Mouse (Mus musculus) brain, embryonic 18.5 days (tissue): ENCODE data around the gene Slc39a12.

Experiments
- DNase-seq: peaks from one replicate; pipeline ENCODE4 v3.0.0-alpha.2; 2012; ENCODE audit warnings: low read depth, low spot score

The Slc39a12 gene

DNA sequence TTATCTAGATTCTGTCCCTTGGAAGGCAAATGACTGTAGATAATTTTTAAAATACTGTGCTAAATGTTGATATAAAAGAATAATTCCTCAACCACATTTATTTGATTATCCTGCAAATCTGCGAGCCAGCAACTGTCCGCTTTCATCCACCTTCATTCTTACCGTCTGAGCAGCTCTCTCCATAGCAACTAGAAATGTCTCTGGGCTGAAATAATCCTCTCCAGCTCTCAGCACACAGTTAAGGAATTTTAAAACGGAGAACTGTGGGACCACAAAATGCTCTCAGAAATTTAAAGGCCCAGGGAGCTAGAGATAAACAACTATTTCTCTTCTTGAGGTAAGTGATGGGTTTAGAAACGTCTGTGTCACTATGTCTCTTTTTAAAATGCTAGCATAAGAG, at the start of gene Slc39a12:
Gene Slc39a12 (plus strand): TSS at position 155 of the 400 bp plus-strand sequence.
- DNase-seq = no peak

DNA sequence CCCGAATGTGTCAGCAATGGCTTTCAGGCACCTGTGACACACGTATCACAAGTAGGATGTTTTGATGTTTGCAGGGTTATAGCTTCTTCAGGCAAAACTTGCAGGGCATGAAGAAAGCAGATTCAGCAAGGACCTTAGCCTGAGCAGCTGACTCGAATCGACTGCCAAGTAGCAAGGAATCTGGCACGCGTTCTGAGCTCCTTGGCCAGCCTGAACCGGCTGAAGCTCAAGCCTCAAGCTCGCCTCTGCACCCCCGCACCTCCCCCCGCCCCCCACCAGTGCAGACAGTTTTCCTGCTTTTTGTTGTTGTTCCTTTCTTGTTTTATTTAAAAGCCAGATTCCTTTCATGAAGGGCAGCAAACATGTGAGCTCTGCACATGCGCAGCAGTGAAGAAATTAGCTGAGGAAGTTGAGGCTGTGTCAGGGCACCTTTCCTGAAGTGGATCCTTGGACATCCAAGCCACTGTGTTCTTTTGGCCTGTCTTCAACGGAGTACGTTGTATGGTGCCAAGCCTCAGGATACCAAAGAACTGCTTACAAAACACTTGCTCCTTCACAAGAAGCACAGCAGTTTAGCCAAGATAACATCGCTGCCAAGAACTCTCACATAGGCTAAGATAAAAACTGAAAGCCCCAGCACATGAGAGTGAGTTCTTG, 46.3 kb upstream of the Slc39a12 start:
- DNase-seq = peak; percentile 49

DNA sequence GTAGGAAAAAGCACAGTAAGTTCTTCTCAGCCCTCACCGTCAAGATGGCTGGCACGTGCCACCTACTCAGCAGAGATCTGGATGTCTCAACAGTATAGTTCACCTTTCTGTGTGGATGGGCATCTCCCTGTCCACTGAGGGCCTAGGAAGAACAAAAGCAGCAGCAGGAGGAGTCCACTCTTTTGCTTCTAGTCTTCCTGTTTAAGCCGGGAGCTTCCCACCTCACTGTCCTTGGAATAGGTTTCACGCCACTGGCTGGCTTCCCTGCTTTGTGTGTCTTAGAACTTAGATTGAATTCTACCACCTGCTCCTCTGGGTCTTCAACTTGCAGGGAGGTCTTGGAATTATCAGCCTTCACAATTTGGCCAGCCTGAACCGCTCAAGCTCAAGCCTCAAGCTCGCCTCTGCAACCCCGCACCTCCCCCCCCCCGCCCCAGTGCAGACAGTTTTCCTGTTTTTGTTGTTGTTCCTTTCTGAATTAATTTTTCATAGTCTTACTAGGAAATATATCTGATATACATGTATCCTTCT, 45.7 kb upstream of the Slc39a12 start:
- no peak for DNase-seq

DNA sequence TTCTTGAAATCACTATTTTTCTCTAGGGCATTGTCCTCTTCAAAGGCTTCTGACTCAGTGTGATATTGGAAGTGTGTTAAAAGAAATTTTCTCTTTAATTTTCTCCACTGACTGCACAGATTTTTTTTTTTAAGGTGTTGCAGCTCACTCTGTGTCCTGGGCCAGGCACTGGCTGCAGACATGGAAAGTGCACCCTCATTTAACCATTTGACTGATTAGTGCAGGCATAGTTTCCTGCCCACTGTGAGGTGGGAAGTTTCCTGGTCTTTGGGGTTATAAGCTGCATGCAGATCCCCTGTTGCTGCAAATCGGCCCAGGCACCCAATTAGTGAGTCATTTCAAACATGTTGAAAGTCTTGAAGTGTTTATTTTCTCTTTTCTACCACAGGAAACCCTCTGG, 740 bp downstream of the Slc39a12 start:
- DNase-seq = no peak

DNA sequence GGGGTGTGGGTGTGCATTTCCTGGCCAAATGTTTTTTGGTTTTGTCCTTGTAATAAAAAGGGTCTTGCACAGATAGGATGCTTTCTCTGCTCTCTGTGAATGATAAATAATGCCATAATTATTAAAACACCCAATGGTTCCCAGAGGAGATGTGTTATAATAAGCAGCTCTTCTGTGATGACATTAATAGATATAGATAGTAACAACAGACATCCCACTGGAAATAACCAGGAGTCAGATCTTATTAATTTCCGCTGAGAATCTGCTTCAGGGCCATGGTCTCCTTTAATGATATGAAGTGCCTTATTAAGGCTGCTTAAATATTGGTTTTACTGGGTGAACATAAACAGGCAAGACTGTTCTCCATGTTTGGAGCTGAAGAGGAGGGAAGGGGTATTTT, 2.8 kb downstream of the Slc39a12 start:
- no peak for DNase-seq

DNA sequence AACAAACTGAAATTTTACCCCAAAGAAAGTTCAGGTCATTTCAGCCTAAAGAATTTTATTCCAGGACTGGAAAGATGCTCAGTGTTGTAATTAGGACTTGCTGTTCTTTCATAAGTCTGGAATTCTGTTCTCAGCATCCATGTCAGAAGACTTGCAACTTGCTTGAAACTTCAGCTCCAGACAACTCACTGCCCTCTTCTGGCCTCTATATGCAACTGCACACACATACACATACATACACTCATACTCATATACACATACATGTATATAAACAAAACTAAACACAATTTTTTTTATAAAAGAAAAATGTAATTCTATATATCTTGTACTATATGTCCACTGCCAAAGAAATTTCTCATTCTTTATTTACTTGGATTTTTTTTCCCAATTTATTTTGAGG, 14.9 kb downstream of the Slc39a12 start:
- no peak for DNase-seq

DNA sequence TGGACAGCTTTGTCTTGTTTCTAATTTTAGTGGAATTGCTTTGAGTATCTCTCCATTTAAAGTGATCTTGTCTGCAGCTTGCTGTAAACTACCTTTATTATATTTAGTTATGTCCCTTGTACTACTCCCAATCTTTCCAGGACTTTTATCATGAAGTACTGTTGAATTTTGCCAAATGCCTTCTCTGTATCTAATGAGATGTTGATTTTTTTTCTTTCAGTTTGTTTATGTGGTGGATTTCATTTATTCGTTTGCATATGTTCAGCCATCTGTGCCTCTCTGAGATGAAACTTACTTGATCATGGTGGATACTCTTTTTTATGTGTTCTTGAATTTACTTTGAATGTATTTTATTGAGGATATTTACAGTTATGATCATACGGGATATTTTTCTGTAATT, 40.9 kb downstream of the Slc39a12 start:
- DNase-seq = peak; percentile 45

DNA sequence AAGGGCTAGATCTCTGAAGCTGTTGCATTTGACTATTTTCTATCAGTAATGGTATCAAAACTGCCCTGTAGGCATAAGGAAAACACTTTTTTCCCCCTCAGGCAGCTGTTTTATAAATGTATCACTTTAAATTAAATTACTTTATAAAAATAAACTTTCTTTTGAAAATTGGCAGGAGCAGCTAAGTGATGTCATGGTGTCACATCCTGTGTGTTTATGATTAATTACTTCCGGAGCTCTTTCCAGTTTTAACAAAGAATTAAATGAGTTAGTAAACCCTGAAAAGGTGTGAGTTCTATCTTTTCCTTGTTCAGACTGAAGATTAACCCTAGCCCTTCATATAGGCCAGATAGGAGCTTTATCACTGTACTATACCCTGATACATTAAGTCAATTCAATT, 59.2 kb downstream of the Slc39a12 start:
- no peak for DNase-seq

DNA sequence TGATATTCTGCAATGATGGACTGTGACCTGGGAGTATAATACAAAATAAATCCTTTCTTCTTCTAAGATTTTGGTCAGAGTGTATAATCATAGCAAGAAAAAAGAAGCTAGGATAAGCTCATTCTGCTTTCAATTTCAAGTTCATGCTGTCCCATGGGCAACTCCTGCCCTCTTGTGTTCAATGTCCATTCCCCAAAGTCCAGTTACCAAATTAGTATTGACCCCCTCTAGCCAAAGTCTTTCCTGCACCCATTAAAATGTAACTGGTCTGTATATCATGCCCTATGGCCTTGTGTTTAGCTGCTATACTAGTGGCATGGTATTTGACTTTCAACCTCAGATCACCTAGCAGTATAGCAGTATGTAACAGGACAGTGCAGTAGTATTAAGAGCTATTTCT, 62.8 kb downstream of the Slc39a12 start:
- no peak for DNase-seq

DNA sequence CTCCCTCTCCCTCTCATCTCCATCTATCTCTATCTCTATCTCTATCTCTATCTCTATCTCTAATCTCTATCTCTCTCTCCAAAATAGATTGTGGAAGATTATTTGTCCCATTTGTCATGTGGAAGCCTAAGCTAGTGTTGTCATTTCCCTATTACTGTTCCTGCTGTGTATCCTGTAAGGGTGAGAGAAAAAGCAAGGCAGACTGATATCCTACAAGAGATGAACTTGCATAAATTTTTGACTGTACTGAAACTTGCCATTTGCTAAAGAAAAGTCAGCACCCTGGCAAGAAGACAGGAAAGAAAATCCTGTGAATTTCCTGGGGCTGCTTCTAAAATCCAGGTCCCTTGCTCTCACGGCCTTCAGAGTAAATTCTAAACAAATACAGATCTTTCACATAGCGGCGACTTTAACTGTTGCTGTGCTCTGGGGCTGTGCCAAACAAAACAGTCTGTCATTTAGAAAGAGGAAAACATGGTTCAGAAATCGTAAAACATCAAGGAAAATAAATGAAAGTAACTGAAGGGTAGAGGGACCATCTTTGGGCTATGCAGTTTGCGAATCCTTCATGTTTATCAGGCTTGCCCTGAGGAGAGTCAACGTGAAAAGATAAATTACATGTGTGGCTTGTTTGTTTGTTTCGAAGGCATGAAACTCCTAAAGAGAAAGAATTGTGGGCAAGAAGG, 67.0 kb downstream of the Slc39a12 start:
- DNase-seq = peak; percentile 1

DNA sequence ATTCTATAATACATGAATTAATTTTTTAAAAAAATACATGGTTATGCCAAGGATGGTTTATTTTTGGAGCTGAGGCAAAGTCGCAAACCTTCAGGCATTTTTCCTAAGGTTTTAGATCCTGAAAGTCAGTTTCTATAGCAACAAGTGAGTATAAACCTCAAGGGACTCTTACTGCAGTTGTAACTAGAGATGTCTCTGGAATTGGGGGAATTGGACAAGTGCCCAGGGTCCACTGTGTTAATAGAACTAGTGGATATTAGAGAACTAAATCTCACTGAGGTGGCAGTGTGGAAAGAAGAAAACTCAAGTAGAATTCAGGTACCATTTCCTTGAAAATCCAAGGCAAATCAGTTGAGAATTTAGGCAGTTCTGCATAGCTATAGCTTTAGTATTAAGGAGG, 76.3 kb downstream of the Slc39a12 start:
- peak; percentile 1 for DNase-seq

DNA sequence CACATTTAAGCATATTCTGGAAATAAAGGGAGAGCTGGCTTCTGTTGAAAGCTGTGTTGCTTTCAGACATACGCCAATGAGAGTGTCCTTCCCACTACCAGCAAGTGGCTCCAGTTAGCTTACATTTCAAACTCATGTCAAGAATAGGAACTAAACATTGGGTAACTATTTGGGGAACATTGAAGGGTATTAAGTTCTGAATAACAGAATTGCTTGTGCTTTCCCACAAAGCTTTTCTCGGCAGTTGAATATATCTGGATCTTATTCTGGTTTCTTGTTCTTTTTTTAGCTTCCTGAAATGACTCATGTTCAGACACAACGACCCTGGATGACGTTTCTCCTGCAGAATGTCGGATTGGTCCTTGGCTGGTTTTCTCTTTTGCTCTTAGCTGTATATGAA, 106.0 kb downstream of the Slc39a12 start:
- DNase-seq = no peak

DNA sequence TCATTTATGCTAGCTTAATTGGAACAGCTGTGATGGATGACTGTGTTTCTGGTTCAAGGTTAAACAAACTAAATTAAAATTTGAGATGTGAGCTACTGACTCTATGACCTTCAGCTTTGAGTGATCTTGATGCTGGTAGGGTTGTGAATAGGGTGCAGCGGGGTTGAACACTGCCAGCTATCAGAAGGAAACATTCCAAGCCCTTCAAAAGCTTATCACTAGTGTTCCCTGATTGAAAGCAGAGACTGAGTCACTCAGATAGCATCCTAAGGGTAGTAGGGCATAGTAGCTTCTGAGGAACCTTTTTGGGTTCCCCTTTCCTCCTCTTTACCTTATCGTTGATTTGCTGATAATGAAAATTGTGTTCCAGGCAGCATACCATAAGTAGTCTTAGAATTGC, 108.0 kb downstream of the Slc39a12 start:
- no peak for DNase-seq

DNA sequence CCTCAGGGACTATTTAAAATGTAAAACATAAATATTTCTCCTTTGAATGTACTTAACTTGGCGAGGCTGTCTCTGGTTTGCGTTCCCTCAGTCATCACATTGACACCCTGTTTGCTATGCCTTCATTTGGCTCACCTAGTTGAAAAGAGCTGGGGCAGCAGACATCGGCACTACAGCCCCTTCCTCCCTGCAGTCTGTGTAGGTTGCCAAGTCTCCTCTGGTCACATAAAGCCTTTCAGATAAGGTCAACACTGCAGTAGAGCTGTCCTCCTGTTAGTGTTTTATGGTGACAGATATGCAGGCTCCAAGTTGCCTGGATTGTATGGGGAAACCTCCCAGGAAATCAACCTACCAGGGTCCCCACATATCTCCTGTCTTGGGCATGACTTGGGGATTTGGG, 114.4 kb downstream of the Slc39a12 start:
- no peak for DNase-seq

DNA sequence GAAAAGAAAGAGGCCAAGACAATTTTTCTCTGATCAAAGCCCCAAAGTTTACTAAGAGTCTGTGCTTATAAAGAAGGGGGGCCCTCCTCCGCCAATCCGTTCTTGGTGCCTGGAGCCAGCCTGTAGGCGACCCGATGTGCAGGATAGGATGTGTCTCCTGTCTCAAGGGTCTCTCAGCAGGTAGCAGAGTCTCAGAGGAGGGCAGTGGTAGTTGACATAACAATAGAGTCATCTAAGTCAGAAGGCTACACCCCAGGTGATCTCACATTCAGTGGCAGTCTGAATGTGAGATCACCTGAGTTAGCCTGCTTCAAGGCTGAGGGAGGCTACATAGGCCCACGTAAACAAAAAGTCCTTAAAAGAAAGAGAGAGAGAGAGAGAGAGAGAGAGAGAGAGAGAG, 130.1 kb downstream of the Slc39a12 start:
- DNase-seq = no peak

DNA sequence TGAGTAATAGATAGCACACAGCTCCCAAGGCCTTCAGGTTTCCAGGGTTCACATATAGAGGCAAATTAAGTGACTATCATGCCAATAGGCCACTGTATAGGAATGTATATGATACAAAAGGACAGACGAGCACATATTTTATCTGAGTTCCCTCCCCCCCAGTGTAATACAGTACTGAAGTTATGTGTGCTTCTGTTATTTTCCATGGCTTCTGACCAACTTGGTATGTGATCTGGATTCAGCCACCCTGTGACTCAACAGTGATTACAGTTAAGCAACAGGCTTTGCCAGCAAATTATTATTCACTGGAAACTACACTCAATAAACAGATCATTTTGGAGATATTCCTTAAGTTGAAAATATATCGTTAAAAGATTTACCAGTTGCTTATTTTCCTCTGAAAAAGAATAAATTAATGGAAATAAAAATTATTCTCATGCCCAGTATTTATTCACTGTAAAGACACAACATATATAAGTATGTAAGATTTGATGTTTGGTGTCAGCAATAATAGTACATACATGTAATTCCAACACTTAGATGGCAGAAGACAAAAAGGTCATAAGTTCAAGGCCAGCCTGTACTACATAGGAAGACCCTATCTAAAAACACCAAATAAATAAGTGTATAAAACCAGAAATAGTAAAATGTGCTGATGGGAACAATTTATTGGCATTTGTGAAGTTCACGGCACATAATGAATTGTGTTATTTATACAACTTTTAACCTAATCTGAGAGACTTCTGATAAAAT, 146.4 kb downstream of the Slc39a12 start:
- no peak for DNase-seq

DNA sequence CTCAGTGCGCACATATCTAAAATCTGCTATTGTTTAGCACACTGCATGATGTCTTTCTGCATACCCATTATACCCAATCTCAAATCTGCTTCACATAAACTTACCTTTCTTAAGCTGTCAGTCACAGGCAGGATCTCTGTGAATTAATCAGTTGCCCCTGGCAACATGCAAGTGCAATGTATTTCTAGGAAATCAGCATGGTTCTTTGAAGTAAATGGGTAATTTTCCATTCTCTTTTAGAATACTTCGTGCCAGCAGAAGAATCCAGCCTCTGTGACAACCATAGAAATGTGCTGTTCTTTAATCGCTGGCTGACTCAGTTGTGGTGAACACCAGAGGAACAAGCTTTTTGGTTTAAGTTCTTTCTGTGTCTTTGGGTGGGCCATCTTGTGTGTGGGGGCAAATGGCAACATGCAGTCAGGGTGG, 147.1 kb downstream of the Slc39a12 start:
- peak; percentile 60 for DNase-seq

DNA sequence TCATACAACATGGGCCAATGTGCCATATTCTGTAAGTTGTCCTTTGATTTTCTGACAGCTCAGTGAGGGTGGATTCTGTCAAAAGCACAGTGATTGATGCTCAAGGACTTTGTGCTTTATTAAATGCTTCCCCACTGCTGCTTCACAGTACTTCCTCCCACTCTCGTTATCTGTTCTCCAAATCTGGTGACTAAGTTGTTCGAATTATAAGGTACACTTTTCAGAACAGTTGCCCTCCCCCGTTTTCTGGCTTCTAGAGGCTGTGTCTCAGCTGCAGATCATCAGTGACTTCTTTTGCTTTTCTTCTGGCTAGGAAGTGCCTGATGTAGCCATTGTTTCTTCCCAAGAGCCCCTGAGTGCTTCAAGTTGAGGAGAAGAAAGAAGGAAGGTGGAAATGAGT, 149.7 kb downstream of the Slc39a12 start:
- DNase-seq = no peak

DNA sequence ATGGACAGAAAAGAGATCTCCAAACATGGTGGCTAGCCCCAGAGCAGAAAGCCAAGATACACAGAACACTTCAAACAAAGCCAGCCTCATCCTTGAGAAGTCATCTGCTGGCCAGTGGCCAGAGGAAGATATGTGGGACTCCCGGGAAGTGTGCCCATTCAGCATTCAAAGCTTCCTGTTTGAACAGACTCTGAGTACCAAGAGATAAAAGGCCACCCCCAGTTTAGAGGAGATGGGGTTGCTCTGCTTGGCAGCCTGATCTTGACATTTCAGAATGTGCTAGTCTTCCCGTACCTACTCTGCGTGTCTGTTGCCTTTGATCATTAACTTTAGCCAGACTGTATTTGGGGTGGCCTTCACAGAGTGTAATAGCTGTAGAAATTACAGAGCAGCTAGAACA, 155.2 kb downstream of the Slc39a12 start:
- DNase-seq = no peak

DNA sequence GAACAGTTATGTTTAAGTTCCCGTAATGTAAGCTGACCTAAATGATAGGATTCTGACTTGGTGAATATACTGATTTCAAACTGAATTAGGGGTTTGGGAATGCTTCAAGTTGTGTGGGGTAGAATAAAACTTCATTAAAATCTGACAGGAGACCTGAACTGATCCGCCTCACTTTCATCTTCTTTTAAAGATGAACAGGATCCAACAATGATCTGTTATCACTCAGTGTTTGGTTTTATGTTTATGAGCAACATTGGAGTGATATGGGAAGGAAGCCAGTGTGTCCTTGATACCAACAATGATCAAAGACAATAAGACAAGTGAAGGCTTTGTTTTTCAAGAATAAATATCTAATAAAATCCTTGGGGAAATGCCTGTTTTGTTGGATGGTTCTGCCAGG, 155.7 kb downstream of the Slc39a12 start:
- no peak for DNase-seq
